ENCODE assay signal across 29 mouse cellular contexts in genomic region chr13:52337936-52338335, GRCm38 (mm10).
A peak's percentile ranks its signal among the peaks of the same experiment; 100 is the strongest.
DNase-seq lines count a peak whose midpoint lies in the region; ATAC-seq lines count a peak whose summit lies in the region.
"Had no signal": no experiment of that assay in that cellular context is flagged by ENCODE, and none has a peak within 500 bp of the region (broad histone marks: within the 10 kb centered on the region; RNA-seq: fewer than 3 reads in every experiment).

No protein-coding gene starts in this region.

- no peak overlapping the region for H3K27ac ChIP-seq in forebrain, embryonic 14.5 days (ENCODE audit: low read depth, low read length)
- H3K27ac ChIP-seq: embryonic facial prominence, embryonic 13.5 days; embryonic facial prominence, embryonic 15.5 days; forebrain, embryonic 10.5 days; forebrain, embryonic 12.5 days; forebrain, embryonic 15.5 days had no signal

- no peak overlapping the region for H3K4me3 ChIP-seq in forebrain, embryonic 14.5 days (ENCODE audit: low read depth, low read length)
- H3K4me3 ChIP-seq: embryonic facial prominence, embryonic 13.5 days; embryonic facial prominence, embryonic 15.5 days; erythroblast, embryonic 14.5 days; forebrain, embryonic 10.5 days; forebrain, embryonic 12.5 days; forebrain, embryonic 15.5 days had no signal

- H3K4me1 ChIP-seq in forebrain, embryonic 14.5 days (ENCODE audit: control insufficient read depth, insufficient read depth, low read length) = no peaks in the 10 kb centered on the region
- H3K4me1 ChIP-seq: embryonic facial prominence, embryonic 13.5 days; embryonic facial prominence, embryonic 15.5 days; forebrain, embryonic 15.5 days had no signal

- WGBS in forebrain, embryonic 14.5 days = 75% methylated on average over 7 of the region's 7 CpGs

- H3K9me3 ChIP-seq in forebrain, embryonic 14.5 days (replicated peaks; ENCODE audit: control insufficient read depth, low read length) = no peaks in the 10 kb centered on the region
- H3K9me3 ChIP-seq: embryonic facial prominence, embryonic 13.5 days; embryonic facial prominence, embryonic 15.5 days; forebrain, embryonic 10.5 days; forebrain, embryonic 12.5 days; forebrain, embryonic 15.5 days had no signal

- intact Hi-C loops in heart, postnatal 10 days (cut with DNase I) = no loop called here

- peak; percentile 27 for DNase-seq in heart, adult 11 months
- DNase-seq in heart, postnatal 10 days = no peak
- peak; percentile 20 to 38 for DNase-seq in thymus, postnatal 10 days (ENCODE audit: low spot score in 2 of 2)
- DNase-seq in thymus, postnatal 25 days = peak; percentile 53
- peak; percentile 62 for DNase-seq in thymus, postnatal 4 days
- no peak for DNase-seq in spleen, postnatal 14 days (ENCODE audit: low spot score in 2 of 2)
- DNase-seq in adrenal gland, adult 18-20 months (ENCODE audit: low spot score in 2 of 2) = no peak
- DNase-seq in forebrain, embryonic 14.5 days (ENCODE audit: low spot score) = no peak
- DNase-seq: adrenal gland, adult 8-10 months; adrenal gland, postnatal 14 days; adrenal gland, postnatal 36 days; B cell, adult 2 months; cerebellum, adult 11 months; cerebellum, adult 18-20 months; cerebellum, adult 8-10 months; cerebellum, adult 9-11 months; cerebellum, postnatal 14 days; cerebellum, postnatal 36 days; embryo, embryonic 11 days; forebrain, postnatal 0 days had no signal

- no peaks in the 10 kb centered on the region for H3K36me3 ChIP-seq in forebrain, embryonic 14.5 days (ENCODE audit: control insufficient read depth, insufficient read depth, low read length)
- H3K36me3 ChIP-seq: embryonic facial prominence, embryonic 13.5 days; embryonic facial prominence, embryonic 15.5 days; forebrain, embryonic 10.5 days; forebrain, embryonic 12.5 days; forebrain, embryonic 15.5 days; G1E had no signal

- H3K4me2 ChIP-seq in forebrain, embryonic 14.5 days (ENCODE audit: low read length) = no peak overlapping the region
- H3K4me2 ChIP-seq: embryonic facial prominence, embryonic 13.5 days; embryonic facial prominence, embryonic 15.5 days; forebrain, embryonic 12.5 days; forebrain, embryonic 15.5 days had no signal

- H3K9ac ChIP-seq in forebrain, embryonic 14.5 days (ENCODE audit: low read length) = no peak overlapping the region
- H3K9ac ChIP-seq: embryonic facial prominence, embryonic 13.5 days; embryonic facial prominence, embryonic 15.5 days; forebrain, embryonic 12.5 days; forebrain, embryonic 15.5 days; forebrain, postnatal 0 days had no signal

- no peak for ATAC-seq in forebrain, embryonic 14.5 days
- ATAC-seq: CD4-positive, CD25-positive, alpha-beta regulatory T cell, adult 4 months; forebrain, embryonic 15.5 days; forebrain, postnatal 0 days had no signal

- H3K27me3 ChIP-seq in forebrain, embryonic 14.5 days (replicated peaks; ENCODE audit: control insufficient read depth, insufficient read depth, low read length) = no peaks in the 10 kb centered on the region
- H3K27me3 ChIP-seq: CH12.LX; embryonic facial prominence, embryonic 13.5 days; embryonic facial prominence, embryonic 15.5 days; forebrain, embryonic 12.5 days; forebrain, embryonic 15.5 days had no signal

Comparison
In these comparisons a context has a peak if more than half of its experiments do, and no peak if none do; other contexts are left out.
1. DNase-seq: peak in heart, adult 11 months (single experiment), thymus, postnatal 10 days (2 of 2), thymus, postnatal 25 days (single experiment) and thymus, postnatal 4 days (single experiment); none in heart, postnatal 10 days (0 of 2), spleen, postnatal 14 days (0 of 2), adrenal gland, adult 18-20 months (0 of 2) and forebrain, embryonic 14.5 days (single experiment).